Mouse (Mus musculus) ES-E14 (cell line): ENCODE data around the gene Pabpn1. TPM values are rescaled to one million over a fixed set of nuclear protein-coding genes. Genes with fewer than 3 reads are reported as not detected.

Source experiments
- DNase-seq: peaks from one replicate; pipeline ENCODE4 v3.0.0-alpha.2; 2013; ENCODE audit warnings: low read depth, low spot score
- H3K27ac ChIP-seq: 2 replicates; pipeline ENCODE4 v1.5.1; 2012; ENCODE audit warnings: low read depth, mild to moderate bottlenecking, low read length, moderate library complexity, mixed read lengths; ENCODE audit not compliant: poor library complexity, insufficient read depth, severe bottlenecking
- H3K36me3 ChIP-seq: 2 replicates; pipeline ENCODE4 v1.6.1; 2012; ENCODE audit warnings: mild to moderate bottlenecking, low read length, moderate library complexity, mixed read lengths; ENCODE audit not compliant: control insufficient read depth, poor library complexity, insufficient read depth, severe bottlenecking
- H3K4me1 ChIP-seq, 2 experiments: fragments of 150-350 bp in 1 of 2; sonication (generic) in 1 of 2; 2 replicates each; pipeline ENCODE4 v1.6.1; 2012; ENCODE audit warnings: low read length in 2 of 2, mild to moderate bottlenecking in 1 of 2, mixed read lengths in 1 of 2; ENCODE audit not compliant: control insufficient read depth in 2 of 2, insufficient read depth in 2 of 2, poor library complexity in 1 of 2
- H3K4me3 ChIP-seq, 2 experiments: fragments of 150-350 bp in 1 of 2; sonication (generic) in 1 of 2; 2 replicates each; pipeline ENCODE4 v1.5.1; 2012; ENCODE audit warnings: low read length in 2 of 2, low read depth in 1 of 2, mild to moderate bottlenecking in 1 of 2, mixed read lengths in 1 of 2; ENCODE audit not compliant: insufficient read depth in 1 of 2, poor library complexity in 1 of 2, severe bottlenecking in 1 of 2
- H3K9ac ChIP-seq: 2 replicates; pipeline ENCODE4 v1.6.1; 2012; ENCODE audit warnings: low read depth, mild to moderate bottlenecking, low read length, mixed read lengths; ENCODE audit not compliant: poor library complexity, insufficient read depth, severe bottlenecking
- H3K9me3 ChIP-seq: fragments of 150-350 bp; sonication (generic); 2 replicates; pipeline ENCODE4 v1.6.1; 2012; ENCODE audit warnings: low read depth, mild to moderate bottlenecking, low read length; ENCODE audit not compliant: control insufficient read depth, insufficient read depth
- CHD2 ChIP-seq: IDR thresholded peaks from 2 replicates; pipeline ENCODE4 v1.6.1; 2014; ENCODE audit warnings: mild to moderate bottlenecking, low read depth, low read length, inconsistent platforms
- HCFC1 ChIP-seq: IDR thresholded peaks from 2 replicates; pipeline ENCODE4 v1.6.1; 2012; ENCODE audit warnings: low read length, inconsistent platforms, borderline replicate concordance; ENCODE audit not compliant: insufficient read depth
- MAFK ChIP-seq: IDR thresholded peaks from 2 replicates; pipeline ENCODE4 v1.6.1; 2014; ENCODE audit warnings: mild to moderate bottlenecking, low read depth, low read length, inconsistent platforms; ENCODE audit not compliant: insufficient read depth
- ZC3H11A ChIP-seq: IDR thresholded peaks from 2 replicates; pipeline ENCODE4 v1.6.1; 2012; ENCODE audit warnings: low read depth, mild to moderate bottlenecking, inconsistent platforms, low read length, borderline replicate concordance
- ZNF384 ChIP-seq: IDR thresholded peaks from 2 replicates; pipeline ENCODE4 v1.6.1; 2012; ENCODE audit warnings: low read depth, low read length, inconsistent platforms
- in situ Hi-C, 2 experiments: fragments of 600-800 bp; cut with MboI; formaldehyde crosslinking; loops; one replicate each; pipeline ENCODE4 v1.15.1; 2025; ENCODE audit warnings: low sequenced_read_pairs in 2 of 2, inconsistent platforms in 1 of 2; ENCODE audit not compliant: unreplicated experiment in 2 of 2
- total RNA-seq: library from RNA; depleted of rRNA; stranded (reverse); fragments of 300-350 nt; gene quantifications from 2 replicates; pipeline ENCODE4 v1.2.3, GENCODE M21; 2012

Gene Pabpn1
- total RNA-seq, 1 experiment, result 76.8 TPM

DNA sequence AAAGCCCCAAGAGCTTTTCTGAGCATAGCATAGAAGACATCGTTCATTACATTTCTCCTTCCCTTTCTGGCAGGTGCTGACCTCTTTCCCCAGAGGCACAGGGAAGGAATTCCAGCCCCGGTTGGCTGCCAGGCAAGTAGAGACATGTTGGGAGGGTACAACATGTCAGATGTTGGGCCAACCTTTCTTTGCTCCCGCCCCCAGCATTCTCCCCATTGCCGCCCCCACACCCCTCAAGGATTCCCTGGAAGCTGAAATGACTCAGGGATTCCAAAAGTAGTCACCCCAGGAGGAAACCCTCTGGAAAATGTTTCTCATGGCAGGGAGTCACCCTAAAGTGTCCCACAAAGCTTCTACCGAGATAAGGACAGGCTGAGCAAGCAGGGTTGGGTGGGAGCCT, 37.5 kb downstream of the Pabpn1 start:
- Histone ChIP-seq H3K4me1 (peaks cover 10 to 21% of the 10 kb centered on the region in 2 experiments; a peak in 3 of 4 replicates), H3K9ac (no peak overlapping the region)

DNA sequence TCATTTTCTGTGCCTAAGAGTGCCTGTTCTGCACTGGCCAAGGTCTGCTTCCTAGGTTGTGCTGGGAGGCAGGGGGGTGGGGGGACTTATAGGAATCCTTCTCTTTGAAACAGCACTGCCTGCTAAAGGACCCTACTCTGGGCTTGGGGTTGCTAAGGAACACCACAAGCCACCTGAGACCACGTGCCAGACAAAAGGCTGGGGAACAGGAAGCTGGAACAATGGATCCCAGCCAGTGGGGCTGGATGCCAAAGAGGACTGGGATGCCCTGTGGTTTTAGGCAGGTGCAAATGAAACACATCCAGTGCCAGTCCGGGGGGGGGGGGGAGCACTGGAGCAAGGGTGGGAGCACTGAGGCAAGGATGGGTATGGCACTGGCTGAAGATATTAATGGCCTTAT, 38.1 kb downstream of the Pabpn1 start:
- no peaks in the 10 kb centered on the region for H3K36me3 ChIP-seq
- DNase-seq, result no peak
- in situ Hi-C loops, result no loop called here
- no peaks in the 10 kb centered on the region for H3K9me3 ChIP-seq
- no peak for TF ChIP-seq MAFK
- TF ChIP-seq HCFC1, result no peak
- no peak for TF ChIP-seq CHD2
- TF ChIP-seq ZC3H11A, result no peak
- no peak for TF ChIP-seq ZNF384
- no peak overlapping the region for H3K4me3 ChIP-seq
- H3K4me1 ChIP-seq, result peaks cover 10 to 23% of the 10 kb centered on the region in 2 experiments; a peak in 3 of 4 replicates
- peak overlapping the region; percentile 58; the same call in 1 of the 2 replicates for H3K27ac ChIP-seq
- H3K9ac ChIP-seq, result no peak overlapping the region

More for the DNA sequence above, 37.5 kb downstream of the Pabpn1 start:
- in situ Hi-C loops, result no loop called here
- H3K27ac ChIP-seq, result peak overlapping the region; percentile 58
- no peaks in the 10 kb centered on the region for H3K36me3 ChIP-seq
- no peaks in the 10 kb centered on the region for H3K9me3 ChIP-seq
- no peak for TF ChIP-seq HCFC1
- TF ChIP-seq ZNF384, result no peak
- TF ChIP-seq CHD2, result no peak
- no peak for TF ChIP-seq MAFK
- no peak for TF ChIP-seq ZC3H11A
- no peak overlapping the region for H3K4me3 ChIP-seq
- no peak for DNase-seq

DNA sequence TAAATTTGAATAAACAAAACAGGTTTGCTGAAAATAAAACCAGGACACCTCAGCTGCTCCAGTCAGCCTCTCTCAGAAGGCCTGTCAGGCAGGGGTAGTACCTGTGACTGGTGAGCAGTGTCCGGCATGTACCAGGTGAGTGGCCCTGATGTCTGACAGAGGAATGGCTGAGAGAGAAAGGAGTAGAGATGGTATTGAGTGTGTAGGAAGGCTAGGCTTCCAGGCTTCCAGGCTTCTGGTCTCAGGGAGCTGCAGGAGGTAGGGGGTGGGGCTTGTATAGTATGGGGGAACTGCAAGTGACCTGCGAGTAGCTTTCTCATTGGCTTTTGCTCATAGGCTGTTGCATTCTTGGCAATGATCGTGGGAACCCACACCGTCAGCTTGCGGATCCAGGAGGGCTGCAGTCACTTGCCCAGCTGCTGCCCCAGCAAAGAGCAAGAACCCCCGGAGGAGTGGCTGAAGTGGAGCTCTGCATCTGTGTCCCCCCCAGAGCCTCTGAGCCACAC, 40.4 kb downstream of the Pabpn1 start, which contains the start of gene Il25:
TSS of gene Il25 (plus strand) at position 51 of the 506 bp plus-strand sequence.
- Histone ChIP-seq H3K9me3 (no peaks in the 10 kb centered on the region), H3K4me1 (peaks cover 11 to 25% of the 10 kb centered on the region in 2 experiments; a peak in 3 of 4 replicates), H3K4me3 (no peak within 1 kb of the TSS), H3K9ac (no peak within 1 kb of the TSS), H3K27ac (no peak within 1 kb of the TSS), H3K36me3 (no peaks in the 10 kb centered on the region)
- no peak for TF ChIP-seq ZC3H11A
- no peak for TF ChIP-seq HCFC1
- no peak for TF ChIP-seq CHD2
- no peak for TF ChIP-seq ZNF384
- no peak for TF ChIP-seq MAFK
- DNase-seq, result no peak
- in situ Hi-C loops, result no loop called here

DNA sequence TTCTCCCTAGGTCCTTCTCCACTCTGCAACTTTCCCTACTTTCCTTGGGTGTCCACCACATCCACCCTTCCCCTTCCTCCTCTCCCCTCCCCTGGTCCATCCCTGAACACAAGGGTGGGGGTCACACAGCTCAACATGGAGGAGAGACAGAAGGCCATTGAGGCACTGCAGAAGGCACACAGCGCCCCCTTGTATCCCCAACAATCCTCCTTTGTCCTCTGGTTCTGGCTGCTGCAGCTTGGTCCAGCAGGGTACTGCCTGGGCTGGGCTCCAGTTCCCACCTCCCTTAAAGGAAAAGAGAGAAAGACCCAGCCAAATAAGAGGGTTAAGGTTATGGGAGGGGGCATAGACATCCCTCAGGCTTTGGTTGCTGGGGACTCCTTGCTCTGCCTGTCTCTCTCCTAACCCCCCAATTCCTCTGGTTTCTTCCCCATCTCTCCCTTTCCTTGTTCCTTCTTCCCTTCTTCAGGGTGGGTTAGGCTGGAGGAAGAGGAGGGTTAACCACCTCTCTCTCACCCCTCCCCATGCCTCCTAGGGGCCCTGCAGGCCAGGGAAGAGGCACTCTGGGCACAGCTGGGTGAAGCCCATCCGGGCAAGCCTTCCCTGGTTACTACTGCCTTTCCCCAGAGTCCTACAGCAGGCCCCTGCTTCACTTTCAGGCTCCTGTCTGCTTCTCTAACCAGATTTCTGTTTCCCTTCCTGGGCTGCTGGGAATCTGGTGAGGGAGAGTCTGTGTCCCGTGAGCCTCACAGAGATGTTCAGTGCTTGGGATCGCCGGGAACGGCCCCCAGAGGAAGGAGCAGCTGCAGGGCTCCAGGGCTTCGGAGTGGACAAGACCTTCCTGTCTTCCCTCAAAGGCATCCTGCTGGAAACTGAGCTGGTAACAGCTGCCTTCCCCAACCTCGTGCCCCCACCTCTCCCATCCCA, 43.9 kb downstream of the Pabpn1 start, which contains the start of gene Cmtm5:
TSS of gene Cmtm5 (plus strand) at position 358 of the 927 bp plus-strand sequence.
- no peak for DNase-seq
- peak within 1 kb of the TSS; percentile 61 for H3K9ac ChIP-seq
- no peak for TF ChIP-seq HCFC1
- no peak for TF ChIP-seq ZNF384
- TF ChIP-seq MAFK, result no peak
- TF ChIP-seq CHD2, result no peak
- TF ChIP-seq ZC3H11A, result no peak

More for the DNA sequence above, 43.9 kb downstream of the Pabpn1 start, which contains the start of gene Cmtm5:
- H3K9me3 ChIP-seq, result no peaks in the 10 kb centered on the region
- H3K27ac ChIP-seq, result no peak within 1 kb of the TSS
- no peaks in the 10 kb centered on the region for H3K36me3 ChIP-seq
- H3K4me1 ChIP-seq, result peaks cover 5 to 18% of the 10 kb centered on the region in 2 experiments; a peak in 2 of 4 replicates
- in situ Hi-C loops, result no loop called here
- peak within 1 kb of the TSS; percentile 42 to 58; a peak in 3 of 4 replicates for H3K4me3 ChIP-seq
